Mouse (Mus musculus): ENCODE data around the gene Fam20c. TPM values are rescaled to one million over a fixed set of nuclear protein-coding genes. Genes with fewer than 3 reads are reported as not detected.
A peak's percentile ranks its signal among the peaks of the same experiment; 100 is the strongest.

Gene Fam20c
- polyA plus RNA-seq (2015; fragmentation: Nextera tagmentation; extraction: Ambion mirVana) = 48.0 and 51.5 TPM in 2 replicates

DNA sequence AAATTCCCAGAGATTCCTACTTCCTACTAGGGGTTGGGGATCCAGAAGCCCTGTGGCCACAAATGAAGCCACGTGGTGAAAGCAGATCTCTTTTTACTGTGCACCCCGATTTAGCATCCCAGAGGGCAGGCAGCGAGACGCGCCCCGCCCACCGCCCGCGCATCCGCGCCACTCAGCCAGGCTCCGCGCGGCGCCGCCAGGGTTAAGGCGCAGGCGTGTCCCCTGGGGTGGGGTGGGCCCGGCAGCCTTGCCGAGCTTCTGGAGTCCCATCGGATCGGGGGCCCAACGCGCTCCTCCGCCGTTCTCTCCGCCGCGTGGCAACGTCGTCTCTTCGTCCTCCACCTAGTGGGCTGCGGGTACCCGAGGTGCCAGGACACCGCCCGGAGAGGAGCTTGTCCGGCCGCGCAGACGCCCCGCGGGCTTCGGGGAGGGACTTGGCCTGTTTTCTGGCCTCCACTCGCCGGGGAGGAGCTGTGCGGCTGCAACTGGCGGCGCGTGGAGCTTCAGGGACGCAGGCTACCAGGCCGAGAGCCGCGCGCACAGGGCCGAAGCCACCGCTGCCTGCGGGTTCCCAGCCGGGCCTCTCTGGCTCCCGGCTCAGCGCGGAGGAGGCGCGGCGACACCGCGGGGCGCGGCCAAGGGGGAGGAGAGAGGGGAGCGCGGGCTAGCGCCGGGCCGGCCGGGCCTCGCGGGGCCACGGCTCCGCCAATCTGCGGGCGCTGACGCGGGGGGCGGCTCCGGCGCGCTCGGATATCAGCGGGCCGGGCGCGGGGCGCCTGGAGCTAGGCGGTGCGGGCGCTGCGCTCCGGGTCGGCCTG is at the start of gene Fam20c:
Gene Fam20c, plus strand, starts transcription at position 212 of the 818 bp plus-strand sequence.
- Histone ChIP-seq H3K36me3 (peaks cover 20% of the 10 kb centered on the region), H3K4me1 (replicated peaks) (peaks cover 49% of the 10 kb centered on the region), H3K27me3 (peaks cover 6% of the 10 kb centered on the region; the same call in 1 of the 2 replicates), H3K9ac (peak within 1 kb of the TSS; percentile 97), H3K27ac (peak within 1 kb of the TSS; percentile 99), H3K9me3 (no peaks in the 10 kb centered on the region), H3K4me3 (peak within 1 kb of the TSS; percentile 87), H3K4me2 (peak within 1 kb of the TSS; percentile 70)
- ATAC-seq (ENCODE audit: low FRiP score) = peak; percentile 84
- under 1% methylated on average over 91 of the region's 98 CpGs for WGBS

DNA sequence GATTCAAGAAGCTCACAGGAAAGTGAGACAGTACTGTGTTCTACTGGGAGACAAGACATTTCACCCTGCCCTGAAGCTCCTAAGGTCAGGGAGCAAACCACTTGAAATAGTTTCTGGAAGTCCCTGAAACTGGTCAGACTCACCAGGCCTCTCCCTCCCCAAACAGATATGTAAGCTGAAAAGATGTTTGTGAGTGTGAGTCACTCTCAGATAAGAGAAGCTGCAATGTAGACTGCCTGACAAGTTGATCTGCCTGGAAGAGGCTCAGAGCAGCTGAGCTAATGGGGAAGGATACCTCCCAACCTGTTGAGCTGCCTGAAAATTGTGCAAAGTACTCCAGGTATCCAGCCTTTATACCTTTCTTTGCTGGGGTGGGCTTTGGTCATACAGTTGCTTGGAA is 46.9 kb upstream of the Fam20c start:
- Histone ChIP-seq H3K36me3 (no peaks in the 10 kb centered on the region), H3K27ac (no peak overlapping the region), H3K9me3 (peaks cover 2% of the 10 kb centered on the region; the same call in 1 of the 2 replicates), H3K4me3 (no peak overlapping the region), H3K9ac (no peak overlapping the region), H3K27me3 (no peaks in the 10 kb centered on the region), H3K4me1 (replicated peaks) (no peaks in the 10 kb centered on the region), H3K4me2 (no peak overlapping the region)
- no peak for ATAC-seq (ENCODE audit: low FRiP score)

DNA sequence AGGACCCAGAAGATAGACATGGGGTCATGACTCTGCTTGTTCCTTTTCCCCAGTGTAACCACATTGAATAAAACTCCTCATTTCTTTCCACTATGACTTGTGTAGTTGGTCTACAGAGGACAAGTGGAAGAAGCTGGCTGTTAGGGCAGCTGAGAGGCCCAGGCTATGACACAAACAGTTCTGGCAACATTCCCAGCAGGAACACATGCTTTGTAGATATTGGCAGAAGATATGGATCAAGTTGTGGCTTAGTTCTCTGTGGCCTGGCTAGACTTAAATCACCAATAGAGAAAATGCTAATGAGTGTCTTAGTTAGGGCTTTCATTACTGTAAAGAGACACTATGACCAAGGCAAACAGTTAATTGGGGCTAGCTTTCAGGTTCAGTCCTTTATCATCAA is 45.7 kb upstream of the Fam20c start:
- Histone ChIP-seq H3K27ac (no peak overlapping the region), H3K4me1 (replicated peaks) (no peaks in the 10 kb centered on the region), H3K4me2 (no peak overlapping the region), H3K9ac (no peak overlapping the region), H3K4me3 (no peak overlapping the region), H3K27me3 (no peaks in the 10 kb centered on the region), H3K36me3 (no peaks in the 10 kb centered on the region), H3K9me3 (peaks cover 3% of the 10 kb centered on the region; the same call in 1 of the 2 replicates)
- ATAC-seq (ENCODE audit: low FRiP score) = no peak

DNA sequence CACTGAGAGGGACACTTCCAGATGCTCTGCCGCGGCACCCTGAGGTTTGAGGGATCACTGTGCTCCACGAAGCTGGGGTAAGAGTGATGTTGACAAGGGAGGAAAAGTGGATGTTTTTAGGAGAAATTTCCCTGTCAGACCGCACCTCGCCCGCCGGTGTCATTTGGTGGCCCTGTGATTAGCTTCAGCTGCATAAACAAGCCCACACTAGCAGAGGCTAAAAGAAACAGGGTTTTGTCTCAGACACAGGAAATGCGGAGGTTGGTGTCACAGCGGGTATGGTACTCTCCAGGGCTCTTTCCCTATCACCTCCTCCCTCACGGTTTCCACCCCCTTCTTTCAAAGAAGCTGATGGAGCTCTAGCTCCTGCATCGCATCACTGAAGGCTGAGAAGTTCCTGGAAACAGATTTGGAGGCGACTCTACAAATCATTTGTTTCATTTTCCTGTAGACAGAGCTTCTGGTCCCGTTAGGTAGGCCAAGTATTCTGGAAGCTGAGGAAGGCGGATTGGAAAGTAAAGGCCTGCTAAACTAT is 38.7 kb upstream of the Fam20c start:
- WGBS = 46% methylated on average over 14 of the region's 14 CpGs
- H3K36me3 ChIP-seq = no peaks in the 10 kb centered on the region
- peaks cover 7% of the 10 kb centered on the region for H3K4me1 ChIP-seq (replicated peaks)
- ATAC-seq (ENCODE audit: low FRiP score) = no peak
- H3K4me2 ChIP-seq = no peak overlapping the region
- no peak overlapping the region for H3K27ac ChIP-seq
- H3K9me3 ChIP-seq = peaks cover 3% of the 10 kb centered on the region; the same call in 1 of the 2 replicates
- no peak overlapping the region for H3K9ac ChIP-seq
- no peaks in the 10 kb centered on the region for H3K27me3 ChIP-seq
- no peak overlapping the region for H3K4me3 ChIP-seq

DNA sequence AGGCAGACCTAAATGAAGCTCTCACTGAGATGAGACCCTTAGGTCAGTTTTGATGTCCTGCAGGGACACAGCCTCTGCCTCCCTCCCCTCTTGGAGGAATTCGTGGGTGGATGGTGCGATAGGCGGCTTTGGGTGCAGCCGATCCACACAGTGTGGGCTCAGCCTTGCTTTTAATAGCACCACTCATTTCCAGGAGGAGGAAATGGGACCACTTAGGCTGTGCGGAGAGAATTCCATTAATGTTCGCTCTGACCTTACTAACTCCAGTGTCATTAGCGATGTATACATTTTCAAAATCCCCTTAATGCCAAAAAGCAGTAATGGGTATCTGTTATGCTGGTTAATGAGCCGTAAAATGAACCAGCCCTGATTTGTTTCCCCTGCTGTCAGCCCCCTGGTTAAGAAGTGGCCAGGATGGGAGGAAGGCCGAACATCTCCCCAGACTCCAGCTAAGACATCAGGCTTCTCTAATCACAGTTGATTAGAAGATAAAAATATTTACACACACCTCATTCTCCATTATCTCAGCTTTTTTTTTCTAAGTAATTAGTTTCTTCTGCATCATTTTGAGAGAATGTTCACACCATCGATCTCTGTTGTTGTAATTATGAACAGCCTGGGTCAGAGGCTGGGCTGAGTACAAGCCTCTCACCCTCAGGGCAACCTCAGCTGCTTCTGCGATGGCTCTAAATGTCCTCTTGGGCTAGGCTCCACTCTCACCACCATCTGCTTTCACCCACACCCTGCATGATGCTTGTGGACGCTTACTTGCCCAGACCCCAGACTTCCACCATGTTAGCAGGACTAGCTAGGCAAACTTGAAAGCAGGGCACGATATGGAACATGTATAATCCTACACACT is 33.8 kb upstream of the Fam20c start:
- Histone ChIP-seq H3K4me3 (no peak overlapping the region), H3K4me1 (replicated peaks) (peaks cover 10% of the 10 kb centered on the region), H3K9ac (no peak overlapping the region), H3K36me3 (no peaks in the 10 kb centered on the region), H3K4me2 (no peak overlapping the region), H3K9me3 (no peaks in the 10 kb centered on the region), H3K27ac (peak overlapping the region; percentile 64), H3K27me3 (no peaks in the 10 kb centered on the region)
- peak; percentile 52; the same call in 1 of the 2 replicates for ATAC-seq (ENCODE audit: low FRiP score)
- WGBS = 37% methylated on average over 13 of the region's 13 CpGs

DNA sequence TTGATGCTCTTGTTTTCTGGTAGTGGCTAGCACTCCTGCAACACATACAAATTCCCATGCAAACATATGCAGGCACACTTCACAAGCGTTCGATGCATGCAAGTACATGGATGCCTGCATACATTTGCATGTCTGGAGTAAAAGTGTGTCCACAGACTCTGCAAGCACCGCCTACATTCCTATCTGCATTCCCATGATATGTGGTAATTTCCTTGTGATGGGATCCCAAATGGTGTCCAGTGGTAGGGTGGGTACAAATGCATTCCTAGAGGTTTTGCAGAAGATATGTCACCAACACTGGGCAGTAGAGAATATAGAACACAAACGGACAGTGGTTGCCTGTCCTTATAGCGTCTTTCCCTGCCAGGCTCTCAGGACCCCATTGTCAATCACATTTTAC is 29.9 kb upstream of the Fam20c start:
- Histone ChIP-seq H3K36me3 (no peaks in the 10 kb centered on the region), H3K4me3 (no peak overlapping the region), H3K9me3 (no peaks in the 10 kb centered on the region), H3K27me3 (no peaks in the 10 kb centered on the region), H3K9ac (no peak overlapping the region), H3K4me1 (replicated peaks) (peaks cover 10% of the 10 kb centered on the region), H3K4me2 (no peak overlapping the region), H3K27ac (no peak overlapping the region)
- 91% methylated on average over 5 of the region's 5 CpGs for WGBS
- ATAC-seq (ENCODE audit: low FRiP score) = no peak

DNA sequence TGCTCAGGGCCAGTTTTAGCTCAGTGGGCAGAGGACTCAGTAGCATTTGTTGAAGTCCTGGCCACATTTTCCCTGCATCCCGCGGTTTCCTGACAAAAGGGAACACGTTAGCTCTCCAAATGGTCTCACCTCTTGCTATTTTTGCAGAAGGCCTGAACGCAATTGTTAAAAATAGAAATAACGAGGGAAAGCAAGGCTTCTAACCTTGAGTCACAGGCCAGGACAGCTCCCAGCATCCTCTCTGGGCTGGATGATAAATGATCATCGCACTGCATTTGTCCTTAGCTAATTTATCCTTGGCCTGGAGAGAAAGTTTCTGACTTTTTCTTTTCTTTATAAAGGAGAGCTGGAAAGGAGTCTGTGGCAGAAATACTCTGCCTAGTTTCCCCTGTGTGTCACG is 29.2 kb upstream of the Fam20c start:
- WGBS = 66% methylated on average over 7 of the region's 7 CpGs

DNA sequence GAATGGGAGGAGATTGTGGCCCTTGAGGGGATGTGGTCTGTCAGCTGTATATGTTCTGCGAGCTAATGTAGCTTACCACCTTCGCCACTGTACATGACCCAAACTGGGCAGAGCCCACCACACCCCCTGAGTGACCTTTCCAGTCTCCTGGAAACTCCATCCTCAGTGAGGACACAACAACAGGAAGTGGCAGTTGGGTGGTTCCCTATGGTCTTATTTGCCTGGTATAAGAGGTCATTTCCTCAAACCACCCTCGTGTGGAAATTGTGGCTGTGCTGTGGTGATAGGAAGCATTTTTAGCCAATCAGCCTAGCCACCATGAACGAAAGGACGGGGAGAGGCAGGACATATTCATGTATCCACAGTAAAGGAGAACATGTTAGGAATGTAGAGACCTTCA is 23.5 kb upstream of the Fam20c start:
- 81% methylated on average over 5 of the region's 5 CpGs for WGBS
- H3K4me2 ChIP-seq = no peak overlapping the region
- ATAC-seq (ENCODE audit: low FRiP score) = no peak

More for the DNA sequence above, 29.2 kb upstream of the Fam20c start:
- Histone ChIP-seq H3K9me3 (no peaks in the 10 kb centered on the region), H3K27me3 (no peaks in the 10 kb centered on the region), H3K4me2 (no peak overlapping the region), H3K9ac (no peak overlapping the region), H3K27ac (no peak overlapping the region), H3K4me1 (replicated peaks) (peaks cover 7% of the 10 kb centered on the region), H3K4me3 (no peak overlapping the region), H3K36me3 (no peaks in the 10 kb centered on the region)
- no peak for ATAC-seq (ENCODE audit: low FRiP score)

DNA sequence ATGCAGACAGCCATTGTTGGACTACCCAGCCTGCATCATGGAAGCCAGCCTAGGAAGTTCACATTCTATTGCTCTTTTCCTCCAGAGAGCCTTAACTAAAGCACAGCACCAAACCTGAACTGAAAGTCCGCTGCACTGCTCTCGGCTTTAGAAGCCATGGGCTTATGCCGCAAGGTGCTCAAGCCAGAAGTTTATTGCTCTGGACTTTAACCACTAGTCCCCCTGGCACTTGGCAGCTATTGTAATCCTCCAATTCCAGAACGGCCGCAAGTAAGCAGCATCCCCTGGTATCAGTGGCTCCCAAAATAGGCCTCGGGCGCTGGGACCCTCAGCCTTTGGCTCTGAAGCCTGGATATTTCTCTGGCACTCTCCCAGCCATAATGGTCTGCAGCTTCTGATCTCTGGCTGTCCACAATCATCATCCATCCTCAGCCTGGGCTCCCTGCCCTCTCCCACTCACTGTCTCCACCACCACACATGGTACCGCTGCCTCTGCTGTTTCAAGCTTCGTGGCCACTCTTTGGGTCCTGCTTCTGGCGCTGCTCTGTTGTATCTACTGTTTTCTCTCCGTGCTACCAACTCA is 20.9 kb upstream of the Fam20c start:
- Histone ChIP-seq H3K36me3 (no peaks in the 10 kb centered on the region), H3K4me1 (replicated peaks) (no peaks in the 10 kb centered on the region), H3K27me3 (no peaks in the 10 kb centered on the region), H3K9ac (no peak overlapping the region), H3K4me2 (no peak overlapping the region), H3K27ac (no peak overlapping the region), H3K9me3 (no peaks in the 10 kb centered on the region), H3K4me3 (no peak overlapping the region)
- ATAC-seq (ENCODE audit: low FRiP score) = no peak
- 92% methylated on average over 11 of the region's 11 CpGs for WGBS

More for the DNA sequence above, 23.5 kb upstream of the Fam20c start:
- Histone ChIP-seq H3K9ac (no peak overlapping the region), H3K4me1 (replicated peaks) (no peaks in the 10 kb centered on the region), H3K36me3 (no peaks in the 10 kb centered on the region), H3K27ac (no peak overlapping the region), H3K27me3 (no peaks in the 10 kb centered on the region), H3K4me3 (no peak overlapping the region), H3K9me3 (no peaks in the 10 kb centered on the region)

DNA sequence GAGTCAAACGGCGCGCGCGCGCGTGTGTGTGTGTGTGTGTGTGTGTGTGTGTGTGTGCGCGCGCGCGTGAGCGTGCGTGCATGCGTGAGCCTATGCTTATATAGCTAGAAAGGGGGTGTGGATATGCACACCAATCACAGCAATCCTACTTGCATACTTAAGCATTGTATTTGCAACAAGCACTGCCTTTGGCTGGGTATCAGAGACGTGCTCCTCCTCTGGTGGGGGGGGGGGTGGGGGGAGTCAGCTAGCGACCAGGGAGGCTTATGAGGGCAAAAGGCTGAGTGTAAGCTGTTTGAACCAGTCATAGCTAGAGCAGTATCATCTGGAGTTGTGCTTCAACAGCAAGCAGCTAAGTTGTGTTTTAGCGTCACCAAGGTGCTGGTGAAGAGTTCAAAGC is 20.3 kb upstream of the Fam20c start:
- H3K9ac ChIP-seq = no peak overlapping the region
- no peak overlapping the region for H3K4me3 ChIP-seq
- no peaks in the 10 kb centered on the region for H3K36me3 ChIP-seq
- H3K27ac ChIP-seq = no peak overlapping the region
- no peaks in the 10 kb centered on the region for H3K4me1 ChIP-seq (replicated peaks)
- no peak for ATAC-seq (ENCODE audit: low FRiP score)
- 89% methylated on average over 18 of the region's 18 CpGs for WGBS
- H3K4me2 ChIP-seq = no peak overlapping the region
- no peaks in the 10 kb centered on the region for H3K9me3 ChIP-seq
- no peaks in the 10 kb centered on the region for H3K27me3 ChIP-seq

DNA sequence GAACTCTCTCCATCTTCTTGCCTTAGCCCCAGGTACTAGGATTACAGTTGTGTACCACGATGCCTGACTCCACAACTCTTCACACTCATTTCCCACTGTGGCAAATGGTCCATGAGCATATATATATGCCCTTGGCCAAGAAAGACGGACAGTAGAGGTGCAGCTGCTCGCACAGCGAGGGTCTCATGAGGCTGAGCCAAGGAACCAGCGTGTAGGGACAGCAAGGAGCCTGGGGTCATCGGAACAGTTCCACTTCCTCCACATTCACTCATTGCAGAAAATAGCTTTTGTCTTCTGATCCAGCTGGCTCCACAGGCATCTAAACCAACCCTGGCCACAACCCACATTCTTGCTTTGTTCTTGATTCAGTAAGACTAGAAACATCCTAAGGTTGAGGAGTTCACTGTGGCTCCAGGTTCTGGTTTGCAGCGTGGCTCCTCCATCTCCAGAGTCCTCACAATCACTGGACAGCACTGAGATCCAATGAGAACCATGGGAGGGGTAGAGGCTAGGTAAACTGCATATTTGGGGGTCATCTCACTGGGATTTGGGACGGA is 19.0 kb upstream of the Fam20c start:
- no peak overlapping the region for H3K9ac ChIP-seq
- H3K27ac ChIP-seq = no peak overlapping the region
- no peaks in the 10 kb centered on the region for H3K4me1 ChIP-seq (replicated peaks)
- H3K27me3 ChIP-seq = no peaks in the 10 kb centered on the region
- H3K4me2 ChIP-seq = no peak overlapping the region
- H3K9me3 ChIP-seq = 0 out of 2 replicates have a peak, but pooled peaks cover 5% of the 10 kb centered on the region
- ATAC-seq (ENCODE audit: low FRiP score) = no peak
- 87% methylated on average over 8 of the region's 8 CpGs for WGBS
- H3K4me3 ChIP-seq = no peak overlapping the region
- no peaks in the 10 kb centered on the region for H3K36me3 ChIP-seq

DNA sequence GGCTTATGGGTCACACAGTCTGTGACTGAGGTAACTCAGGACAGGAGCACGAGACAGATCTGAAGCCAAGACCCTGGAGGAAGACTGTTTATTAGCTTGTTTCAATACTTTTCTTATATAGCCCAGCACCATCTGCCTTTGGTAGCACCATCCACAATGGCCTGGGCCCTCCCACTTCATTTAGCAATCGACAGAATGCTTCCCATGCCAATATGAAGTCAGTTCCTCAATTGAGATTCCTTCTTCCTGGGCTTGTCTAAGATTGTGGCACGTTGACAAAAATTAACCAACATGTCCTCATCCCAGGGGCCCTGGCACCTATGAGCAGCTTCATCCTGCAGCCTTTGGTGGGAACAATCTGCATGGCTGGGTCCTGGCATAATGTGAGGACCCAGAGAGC is 14.2 kb upstream of the Fam20c start:
- no peak overlapping the region for H3K4me3 ChIP-seq
- H3K36me3 ChIP-seq = no peaks in the 10 kb centered on the region
- WGBS = 79% methylated on average over 3 of the region's 3 CpGs
- H3K9me3 ChIP-seq = 0 out of 2 replicates have a peak, but pooled peaks cover 5% of the 10 kb centered on the region
- H3K4me1 ChIP-seq (replicated peaks) = peaks cover 17% of the 10 kb centered on the region
- no peak for ATAC-seq (ENCODE audit: low FRiP score)
- no peaks in the 10 kb centered on the region for H3K27me3 ChIP-seq
- H3K27ac ChIP-seq = no peak overlapping the region
- H3K9ac ChIP-seq = no peak overlapping the region
- H3K4me2 ChIP-seq = no peak overlapping the region
